Comparison of ENCODE assay signal across 9 mouse cellular contexts in the genomic region with DNA sequence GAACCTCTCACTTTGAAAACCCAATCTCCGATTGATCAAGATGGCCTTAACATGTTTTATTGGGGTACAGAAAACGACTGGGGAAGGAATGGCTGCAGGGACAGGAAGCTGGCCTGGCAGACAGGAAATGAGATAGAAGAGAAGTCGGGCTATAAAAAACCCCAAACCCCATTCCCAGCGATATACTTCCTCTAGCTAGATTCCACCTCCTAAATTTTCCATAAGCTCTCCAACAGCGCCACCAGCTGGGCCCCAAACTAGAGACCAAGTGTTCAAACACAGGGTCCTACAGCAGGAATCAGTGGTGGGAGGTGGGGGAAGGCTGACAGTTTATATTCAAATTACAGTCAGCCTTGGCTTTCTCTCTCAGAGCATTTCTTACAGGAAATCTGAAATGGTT. TPM values are rescaled to one million over a fixed set of nuclear protein-coding genes. Genes with fewer than 3 reads are reported as not detected.
A peak's percentile ranks its signal among the peaks of the same experiment; 100 is the strongest.
DNase-seq lines count a peak whose midpoint lies in the region; ATAC-seq and TF ChIP-seq lines count a peak whose summit lies in the region.
"Had no signal": no experiment of that assay in that cellular context is flagged by ENCODE, and none has a peak within 500 bp of the region (broad histone marks: within the 10 kb centered on the region; RNA-seq: fewer than 3 reads in every experiment).

No protein-coding gene starts in this region.

- no peak overlapping the region for H3K4me2 ChIP-seq in kidney, embryonic 15.5 days
- peak overlapping the region; percentile 11 for H3K4me2 ChIP-seq in embryonic facial prominence, embryonic 13.5 days
- no peak overlapping the region for H3K4me2 ChIP-seq in liver, embryonic 14.5 days (ENCODE audit: low read depth)
- H3K4me2 ChIP-seq: liver, embryonic 15.5 days had no signal

- no peak for ATAC-seq in kidney, embryonic 15.5 days (replicated peaks; ENCODE audit: low FRiP score)
- ATAC-seq in embryonic facial prominence, embryonic 13.5 days (ENCODE audit: insufficient number of reproducible peaks, insufficient read depth, low FRiP score, low TSS enrichment, low read depth) = no peak
- no peak for ATAC-seq in liver, embryonic 14.5 days (ENCODE audit: insufficient read depth)

- H3K27ac ChIP-seq in kidney, embryonic 15.5 days = no peak overlapping the region
- peak overlapping the region; percentile 60 for H3K27ac ChIP-seq in embryonic facial prominence, embryonic 13.5 days
- H3K27ac ChIP-seq in liver, embryonic 14.5 days = no peak overlapping the region
- H3K27ac ChIP-seq: liver, embryonic 15.5 days had no signal

- peak; percentile 51 for DNase-seq in kidney, adult 18-20 months
- DNase-seq in 3T3-L1 (ENCODE audit: low read depth, low spot score) = peak; percentile 47
- peak; percentile 58 for DNase-seq in NIH3T3 (ENCODE audit: low read depth)
- DNase-seq in liver, embryonic 14.5 days (ENCODE audit: low read depth in 3 of 3, low spot score in 3 of 3) = no peak
- DNase-seq in cerebellum, postnatal 4 days (ENCODE audit: low spot score in 2 of 2) = no peak
- DNase-seq in ovary, postnatal 14 days (ENCODE audit: low spot score) = no peak

- TF ChIP-seq EP300 in liver, embryonic 14.5 days (IDR thresholded peaks at IDR 0.05; ENCODE audit: low read depth) = no peak

- H3K9ac ChIP-seq in kidney, embryonic 15.5 days = no peak overlapping the region
- no peak overlapping the region for H3K9ac ChIP-seq in embryonic facial prominence, embryonic 13.5 days
- H3K9ac ChIP-seq in liver, embryonic 14.5 days (replicated peaks) = no peak overlapping the region
- H3K9ac ChIP-seq: liver, embryonic 15.5 days had no signal

- WGBS in kidney, embryonic 15.5 days = 54% methylated on average over 5 of the region's 5 CpGs
- WGBS in embryonic facial prominence, embryonic 13.5 days = 35% methylated on average over 5 of the region's 5 CpGs
- WGBS in liver, embryonic 14.5 days (ENCODE audit: insufficient replicate concordance) = 13% methylated on average over 5 of the region's 5 CpGs

- H3K36me3 ChIP-seq in kidney, embryonic 15.5 days = no peaks in the 10 kb centered on the region
- H3K36me3 ChIP-seq in embryonic facial prominence, embryonic 13.5 days = peaks cover 10% of the 10 kb centered on the region
- H3K36me3 ChIP-seq in liver, embryonic 14.5 days (replicated peaks; ENCODE audit: control insufficient read depth, insufficient read depth, low read depth) = no peaks in the 10 kb centered on the region
- H3K36me3 ChIP-seq: liver, embryonic 15.5 days had no signal

- no peaks in the 10 kb centered on the region for H3K27me3 ChIP-seq in kidney, embryonic 15.5 days
- no peaks in the 10 kb centered on the region for H3K27me3 ChIP-seq in embryonic facial prominence, embryonic 13.5 days
- no peaks in the 10 kb centered on the region for H3K27me3 ChIP-seq in liver, embryonic 14.5 days (ENCODE audit: control insufficient read depth, insufficient read depth, low read length)
- H3K27me3 ChIP-seq: liver, embryonic 15.5 days had no signal

- TF ChIP-seq CTCF in liver, embryonic 14.5 days (IDR thresholded peaks at IDR 0.05; ENCODE audit: low read depth) = peak; percentile 15; the same call in 1 of the 2 replicates

- H3K9me3 ChIP-seq in kidney, embryonic 15.5 days (replicated peaks) = no peaks in the 10 kb centered on the region
- H3K9me3 ChIP-seq in embryonic facial prominence, embryonic 13.5 days = no peaks in the 10 kb centered on the region
- H3K9me3 ChIP-seq in liver, embryonic 14.5 days (ENCODE audit: control insufficient read depth, low read length) = no peaks in the 10 kb centered on the region
- H3K9me3 ChIP-seq: liver, embryonic 15.5 days had no signal

- H3K4me1 ChIP-seq in kidney, embryonic 15.5 days = no peaks in the 10 kb centered on the region
- H3K4me1 ChIP-seq in embryonic facial prominence, embryonic 13.5 days = peaks cover 12% of the 10 kb centered on the region
- H3K4me1 ChIP-seq in liver, embryonic 14.5 days (replicated peaks; ENCODE audit: control insufficient read depth in 2 of 2, insufficient read depth in 2 of 2, low read length in 1 of 2) = no peaks in the 10 kb centered on the region
- H3K4me1 ChIP-seq: liver, embryonic 15.5 days had no signal

- H3K4me3 ChIP-seq in kidney, embryonic 15.5 days (replicated peaks) = no peak overlapping the region
- H3K4me3 ChIP-seq in embryonic facial prominence, embryonic 13.5 days = no peak overlapping the region
- no peak overlapping the region for H3K4me3 ChIP-seq in liver, embryonic 14.5 days (ENCODE audit: insufficient read depth in 1 of 2, low read depth in 2 of 2, low read length in 2 of 2)
- H3K4me3 ChIP-seq: liver, embryonic 15.5 days had no signal

RNA-seq across cellular contexts. Expression of a gene that starts 35.8 kb away (rescaled TPM):
- 5.9 and 7.6 TPM in 2 replicates for polyA plus RNA-seq in kidney, embryonic 15.5 days (2015; fragmentation: Nextera tagmentation; extraction: Ambion mirVana)
- 77.8 and 80.4 TPM in 2 replicates for polyA plus RNA-seq in embryonic facial prominence, embryonic 13.5 days (2015; fragmentation: Nextera tagmentation; extraction: Ambion mirVana)
- 0.61 and 0.63 TPM in 2 replicates for polyA plus RNA-seq in liver, embryonic 14.5 days (2012; rRNA removed)
- polyA plus RNA-seq in liver, embryonic 14.5 days (2014; fragmentation: Nextera tagmentation; extraction: Ambion mirVana) = 1.2 and 1.3 TPM in 2 replicates

Comparison
In these comparisons a context has a peak if more than half of its experiments do, and no peak if none do; other contexts are left out.
1. DNase-seq: peak in kidney, adult 18-20 months (single experiment), 3T3-L1 (single experiment) and NIH3T3 (single experiment); none in liver, embryonic 14.5 days (0 of 3), cerebellum, postnatal 4 days (0 of 2) and ovary, postnatal 14 days (single experiment).